In genomic region chr2:30743976-30744620, GRCm38 (mm10) we compare ENCODE assay signal across 8 mouse cellular contexts. TPM values are rescaled to one million over a fixed set of nuclear protein-coding genes. Genes with fewer than 3 reads are reported as not detected.
DNase-seq lines count a peak whose midpoint lies in the region; ATAC-seq and TF ChIP-seq lines count a peak whose summit lies in the region.

No protein-coding gene starts in this region.

- H3K36me3 ChIP-seq in CH12.LX (replicated peaks in 1 of 2; ENCODE audit: control insufficient read depth in 1 of 2, insufficient read depth in 1 of 2, low read length in 1 of 2) = no peaks in the 10 kb centered on the region
- H3K36me3 ChIP-seq in hindbrain, embryonic 16.5 days (ENCODE audit: control insufficient read depth, insufficient read depth, low read length) = no peaks in the 10 kb centered on the region
- no peaks in the 10 kb centered on the region for H3K36me3 ChIP-seq in lung, embryonic 16.5 days (ENCODE audit: control insufficient read depth, insufficient read depth, low read length)

- H3K79me2 ChIP-seq in CH12.LX (replicated peaks; ENCODE audit: control insufficient read depth, extremely low read depth, insufficient read depth, poor library complexity, severe bottlenecking) = no peaks in the 10 kb centered on the region

- peak overlapping the region; percentile 7 for H3K4me2 ChIP-seq in CH12.LX (ENCODE audit: insufficient read depth, low read depth, poor library complexity, severe bottlenecking)
- peak overlapping the region; percentile 41 for H3K4me2 ChIP-seq in hindbrain, embryonic 16.5 days (ENCODE audit: low read length)
- peak overlapping the region; percentile 21; the same call in 1 of the 2 replicates for H3K4me2 ChIP-seq in lung, embryonic 16.5 days (ENCODE audit: low read depth, low read length)

- 2% methylated on average over 15 of the region's 15 CpGs for WGBS in hindbrain, embryonic 16.5 days
- WGBS in lung, embryonic 16.5 days = 8% methylated on average over 15 of the region's 15 CpGs

- no peak for TF ChIP-seq EP300 in CH12.LX (IDR thresholded peaks at IDR 0.05; ENCODE audit: low read length)

- TF ChIP-seq RAD21 in CH12.LX (IDR thresholded peaks at IDR 0.05; ENCODE audit: low read depth, low read length) = no peak

- TF ChIP-seq POLR2A in CH12.LX (IDR thresholded peaks at IDR 0.05; ENCODE audit: low read depth, low read length) = no peak

- H3K9ac ChIP-seq in CH12.LX (ENCODE audit: insufficient read depth, low read depth) = 0 out of 2 replicates have a peak overlapping the region, but pooled peaks have one; percentile 12
- H3K9ac ChIP-seq in hindbrain, embryonic 16.5 days (ENCODE audit: low read depth, low read length) = peak overlapping the region; percentile 51
- H3K9ac ChIP-seq in lung, embryonic 16.5 days (ENCODE audit: low read length) = peak overlapping the region; percentile 49

- DNase-seq in CH12.LX (ENCODE audit: extremely low read depth) = peak; percentile 32
- DNase-seq in ZHBTc4 (ENCODE audit: low read depth, low spot score) = peak; percentile 59
- DNase-seq in forelimb bud, embryonic 11.5 days (ENCODE audit: low read depth, low spot score) = peak; percentile 85
- peak; percentile 82 for DNase-seq in retina, embryonic 14.5 days (ENCODE audit: low spot score)
- DNase-seq in urinary bladder, postnatal 25 days (ENCODE audit: low spot score) = no peak
- no peak for DNase-seq in cerebellum, adult 11 months

- H3K4me1 ChIP-seq in CH12.LX (ENCODE audit: control insufficient read depth in 1 of 2, insufficient read depth in 2 of 2) = peaks cover 10 to 19% of the 10 kb centered on the region in 2 experiments
- H3K4me1 ChIP-seq in hindbrain, embryonic 16.5 days (ENCODE audit: control insufficient read depth, insufficient read depth, low read depth, low read length) = peaks cover 16% of the 10 kb centered on the region
- peaks cover 16% of the 10 kb centered on the region for H3K4me1 ChIP-seq in lung, embryonic 16.5 days (replicated peaks; ENCODE audit: control insufficient read depth, insufficient read depth, low read length)

- H3K4me3 ChIP-seq in CH12.LX (replicated peaks in 1 of 3; ENCODE audit: low read depth in 2 of 3, low read length in 2 of 3, poor library complexity in 1 of 3) = no peak overlapping the region
- no peak overlapping the region for H3K4me3 ChIP-seq in hindbrain, embryonic 16.5 days (ENCODE audit: low read length)
- no peak overlapping the region for H3K4me3 ChIP-seq in lung, embryonic 16.5 days (ENCODE audit: low read length)

- H3K27me3 ChIP-seq in CH12.LX (replicated peaks) = peaks cover 23% of the 10 kb centered on the region
- H3K27me3 ChIP-seq in hindbrain, embryonic 16.5 days (replicated peaks; ENCODE audit: control insufficient read depth, insufficient read depth, low read length) = no peaks in the 10 kb centered on the region
- no peaks in the 10 kb centered on the region for H3K27me3 ChIP-seq in lung, embryonic 16.5 days (ENCODE audit: control insufficient read depth, insufficient read depth, low read depth, low read length)

- dilution Hi-C loops in CH12.LX (cut with MboI; ENCODE audit: extremely low pct_ligation_motif_present, extremely low pct_unique_long_range_greater_than_20kb, low sequenced_read_pairs) = no loop called here

- ATAC-seq in hindbrain, embryonic 16.5 days = peak; percentile 79
- ATAC-seq in lung, embryonic 16.5 days (ENCODE audit: low read depth) = peak; percentile 69

- H3K27ac ChIP-seq in CH12.LX (ENCODE audit: insufficient read depth, low read depth) = no peak overlapping the region
- peak overlapping the region; percentile 85 for H3K27ac ChIP-seq in hindbrain, embryonic 16.5 days (ENCODE audit: low read depth, low read length)
- peak overlapping the region; percentile 56 for H3K27ac ChIP-seq in lung, embryonic 16.5 days (ENCODE audit: low read length)

- TF ChIP-seq CTCF in CH12.LX (conservative IDR thresholded peaks at IDR 0.05 in 1 of 2, IDR thresholded peaks at IDR 0.05 in 1 of 2; ENCODE audit: low read depth in 2 of 2, low read length in 2 of 2) = no peak

- in situ Hi-C loops in CH12.LX (cut with MboI; ENCODE audit: low pct_ligation_motif_present, low pct_unique_long_range_greater_than_20kb, low sequenced_read_pairs) = no loop called here

- H3K9me3 ChIP-seq in CH12.LX (replicated peaks; ENCODE audit: low read length) = peaks cover 9% of the 10 kb centered on the region
- H3K9me3 ChIP-seq in hindbrain, embryonic 16.5 days (ENCODE audit: control insufficient read depth, low read length) = no peaks in the 10 kb centered on the region
- no peaks in the 10 kb centered on the region for H3K9me3 ChIP-seq in lung, embryonic 16.5 days (ENCODE audit: control insufficient read depth, low read length)

TF ChIP-seq in CH12.LX, 34 proteins besides CTCF, POLR2A, EP300 and RAD21:
- no peak for TF ChIP-seq SMC3 (IDR thresholded peaks at IDR 0.05; ENCODE audit: low read depth, low read length)
- no peak for TF ChIP-seq UBTF (IDR thresholded peaks at IDR 0.05; ENCODE audit: low read depth, low read length)
- peak; percentile 68 for TF ChIP-seq ELF1 (IDR thresholded peaks at IDR 0.05; ENCODE audit: low read depth, low read length)
- 0 out of 2 replicates have a peak, but pooled peaks have one; percentile 6 for TF ChIP-seq ETS1 (conservative IDR thresholded peaks at IDR 0.05; ENCODE audit: low read depth, low read length)

RNA-seq across cellular contexts. Expression of gene 1700001O22Rik, which starts 59.4 kb away (rescaled TPM):
- total RNA-seq in CH12.LX (2012; rRNA removed) (not detected in 2 replicates), CH12.LX (2014; rRNA removed) (not detected in 2 replicates)
- polyA plus RNA-seq in CH12.LX (2012; ENCODE audit: insufficient read length, low read depth) = not detected in 2 replicates
- polyA plus RNA-seq in hindbrain, embryonic 16.5 days (2015; fragmentation: Nextera tagmentation; extraction: Ambion mirVana) = 1.4 and 1.5 TPM in 2 replicates
- polyA plus RNA-seq in lung, embryonic 16.5 days (2015; fragmentation: Nextera tagmentation; extraction: Ambion mirVana) = 3.7 and 4.2 TPM in 2 replicates

Comparison
In these comparisons a context has a peak if more than half of its experiments do, and no peak if none do; other contexts are left out.
1. DNase-seq: peak in CH12.LX (single experiment), ZHBTc4 (single experiment), forelimb bud, embryonic 11.5 days (single experiment) and retina, embryonic 14.5 days (single experiment); none in urinary bladder, postnatal 25 days (single experiment) and cerebellum, adult 11 months (single experiment).
2. Peak in every context shown above with its lines, with median percentiles within 50 percentile points of each other: H3K4me2 ChIP-seq and H3K9ac ChIP-seq.